In the genomic region with DNA sequence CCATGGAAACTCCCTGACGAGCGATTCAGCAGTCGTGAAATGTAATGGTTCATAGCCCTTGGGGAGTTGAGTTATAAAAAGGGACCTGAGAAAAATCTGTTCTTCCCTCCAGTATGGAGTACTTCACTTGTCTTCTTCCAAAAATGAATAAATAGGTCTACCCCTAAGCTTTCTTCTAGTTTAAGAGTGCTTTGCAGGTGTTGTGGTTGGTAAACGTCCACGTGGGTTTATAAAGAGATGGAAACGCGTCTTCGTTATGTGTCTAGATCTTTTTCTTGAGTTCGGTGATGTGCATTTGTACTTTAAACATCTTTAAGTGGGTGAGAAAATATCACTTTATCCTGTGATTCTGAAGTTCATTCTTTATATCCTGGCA, we compare ENCODE assay signal across 8 mouse cellular contexts. TPM values are rescaled to one million over a fixed set of nuclear protein-coding genes. Genes with fewer than 3 reads are reported as not detected.
DNase-seq lines count a peak whose midpoint lies in the region; ATAC-seq and TF ChIP-seq lines count a peak whose summit lies in the region.

No protein-coding gene starts in this region.

- no peak for DNase-seq in kidney, postnatal 0 days (ENCODE audit: low spot score)
- DNase-seq in kidney, postnatal 10 days: no peak
- no peak for DNase-seq in embryonic facial prominence, embryonic 10.5 days (ENCODE audit: low spot score)
- DNase-seq in spleen, adult 12 weeks (ENCODE audit: low spot score): no peak
- DNase-seq in thymus, adult 18-20 months: no peak
- no peak for DNase-seq in layer of hippocampus, adult 8-10 months (ENCODE audit: low spot score in 2 of 2)

- 5% methylated on average over 9 of the region's 9 CpGs for WGBS in kidney, postnatal 0 days
- WGBS in embryonic facial prominence, embryonic 10.5 days: 7% methylated on average over 9 of the region's 9 CpGs
- WGBS in hindbrain, embryonic 16.5 days: 2% methylated on average over 9 of the region's 9 CpGs
- WGBS in midbrain, embryonic 16.5 days: 4% methylated on average over 9 of the region's 9 CpGs

- peak overlapping the region; percentile 61 for H3K9ac ChIP-seq in kidney, postnatal 0 days (ENCODE audit: low read depth, low read length)
- peak overlapping the region; percentile 84 for H3K9ac ChIP-seq in hindbrain, embryonic 16.5 days (ENCODE audit: low read depth, low read length)
- peak overlapping the region; percentile 78 for H3K9ac ChIP-seq in midbrain, embryonic 16.5 days (ENCODE audit: low read depth, low read length)

- no peaks in the 10 kb centered on the region for H3K36me3 ChIP-seq in kidney, postnatal 0 days (ENCODE audit: insufficient read depth, low read length)
- peaks cover 24% of the 10 kb centered on the region for H3K36me3 ChIP-seq in embryonic facial prominence, embryonic 10.5 days (replicated peaks)
- peaks cover 11% of the 10 kb centered on the region for H3K36me3 ChIP-seq in hindbrain, embryonic 16.5 days (ENCODE audit: control insufficient read depth, insufficient read depth, low read length)
- H3K36me3 ChIP-seq in midbrain, embryonic 16.5 days (ENCODE audit: control insufficient read depth, insufficient read depth, low read length): peaks cover 10% of the 10 kb centered on the region

- no peaks in the 10 kb centered on the region for H3K27me3 ChIP-seq in kidney, postnatal 0 days (ENCODE audit: insufficient read depth, low read length)
- no peaks in the 10 kb centered on the region for H3K27me3 ChIP-seq in embryonic facial prominence, embryonic 10.5 days (replicated peaks; ENCODE audit: low read depth, poor library complexity, severe bottlenecking)
- H3K27me3 ChIP-seq in hindbrain, embryonic 16.5 days (replicated peaks; ENCODE audit: control insufficient read depth, insufficient read depth, low read length): no peaks in the 10 kb centered on the region
- no peaks in the 10 kb centered on the region for H3K27me3 ChIP-seq in midbrain, embryonic 16.5 days (ENCODE audit: control insufficient read depth, insufficient read depth, low read depth, low read length)

- no peak for ATAC-seq in kidney, postnatal 0 days (replicated peaks; ENCODE audit: low FRiP score, low read depth)
- no peak for ATAC-seq in hindbrain, embryonic 16.5 days
- no peak for ATAC-seq in midbrain, embryonic 16.5 days

- TF ChIP-seq CTCF in kidney, postnatal 0 days (IDR thresholded peaks at IDR 0.05; ENCODE audit: low read depth): no peak

- no peaks in the 10 kb centered on the region for H3K9me3 ChIP-seq in kidney, postnatal 0 days (replicated peaks; ENCODE audit: low read length)
- H3K9me3 ChIP-seq in embryonic facial prominence, embryonic 10.5 days: no peaks in the 10 kb centered on the region
- H3K9me3 ChIP-seq in hindbrain, embryonic 16.5 days (ENCODE audit: control insufficient read depth, low read length): no peaks in the 10 kb centered on the region
- H3K9me3 ChIP-seq in midbrain, embryonic 16.5 days (replicated peaks; ENCODE audit: control insufficient read depth, low read length, poor library complexity, severe bottlenecking): no peaks in the 10 kb centered on the region

- 0 out of 2 replicates have a peak, but pooled peaks cover 4% of the 10 kb centered on the region for H3K4me1 ChIP-seq in kidney, postnatal 0 days (replicated peaks; ENCODE audit: insufficient read depth, low read length)
- peaks cover 12% of the 10 kb centered on the region for H3K4me1 ChIP-seq in embryonic facial prominence, embryonic 10.5 days
- H3K4me1 ChIP-seq in hindbrain, embryonic 16.5 days (ENCODE audit: control insufficient read depth, insufficient read depth, low read depth, low read length): peaks cover 7% of the 10 kb centered on the region
- H3K4me1 ChIP-seq in midbrain, embryonic 16.5 days (ENCODE audit: control insufficient read depth, insufficient read depth, low read length): peaks cover 24% of the 10 kb centered on the region

- H3K4me2 ChIP-seq in kidney, postnatal 0 days (ENCODE audit: low read length): peak overlapping the region; percentile 83
- peak overlapping the region; percentile 72 for H3K4me2 ChIP-seq in hindbrain, embryonic 16.5 days (ENCODE audit: low read length)
- peak overlapping the region; percentile 69 for H3K4me2 ChIP-seq in midbrain, embryonic 16.5 days (ENCODE audit: low read length)

- H3K27ac ChIP-seq in kidney, postnatal 0 days: 0 out of 2 replicates have a peak overlapping the region, but pooled peaks have one; percentile 90
- peak overlapping the region; percentile 98 for H3K27ac ChIP-seq in embryonic facial prominence, embryonic 10.5 days (replicated peaks)
- H3K27ac ChIP-seq in hindbrain, embryonic 16.5 days (ENCODE audit: low read depth, low read length): peak overlapping the region; percentile 100
- H3K27ac ChIP-seq in midbrain, embryonic 16.5 days (ENCODE audit: low read length): peak overlapping the region; percentile 99

- H3K4me3 ChIP-seq in kidney, postnatal 0 days (replicated peaks; ENCODE audit: low read depth, low read length): peak overlapping the region; percentile 70
- H3K4me3 ChIP-seq in embryonic facial prominence, embryonic 10.5 days: peak overlapping the region; percentile 82
- H3K4me3 ChIP-seq in hindbrain, embryonic 16.5 days (ENCODE audit: low read length): peak overlapping the region; percentile 82
- peak overlapping the region; percentile 58 for H3K4me3 ChIP-seq in midbrain, embryonic 16.5 days (ENCODE audit: low read depth, low read length)

RNA-seq across cellular contexts. Expression of gene Idi1, which starts 0.9 kb away (rescaled TPM):
- polyA plus RNA-seq in kidney, postnatal 0 days (2015; fragmentation: Nextera tagmentation; extraction: Ambion mirVana): 46.9 and 47.1 TPM in 2 replicates
- 115 and 137 TPM in 2 replicates for polyA plus RNA-seq in embryonic facial prominence, embryonic 10.5 days (2016; fragmentation: Nextera tagmentation; extraction: Ambion mirVana)
- polyA plus RNA-seq in hindbrain, embryonic 16.5 days (2015; fragmentation: Nextera tagmentation; extraction: Ambion mirVana): 104 and 118 TPM in 2 replicates
- polyA plus RNA-seq in midbrain, embryonic 16.5 days (2015; fragmentation: Nextera tagmentation; extraction: Ambion mirVana): 111 and 120 TPM in 2 replicates
- total RNA-seq in layer of hippocampus, adult 8-10 months (2022): 10 to 100 TPM; 34.0 to 38.6 (median 37.6) TPM

RNA-seq across cellular contexts. Expression of gene Wdr37, which starts 14.5 kb away (rescaled TPM):
- polyA plus RNA-seq in kidney, postnatal 0 days (2015; fragmentation: Nextera tagmentation; extraction: Ambion mirVana): 15.0 and 15.5 TPM in 2 replicates
- polyA plus RNA-seq in embryonic facial prominence, embryonic 10.5 days (2016; fragmentation: Nextera tagmentation; extraction: Ambion mirVana): 28.3 and 29.8 TPM in 2 replicates
- polyA plus RNA-seq in hindbrain, embryonic 16.5 days (2015; fragmentation: Nextera tagmentation; extraction: Ambion mirVana): 50.7 and 55.6 TPM in 2 replicates
- 57.5 and 58.9 TPM in 2 replicates for polyA plus RNA-seq in midbrain, embryonic 16.5 days (2015; fragmentation: Nextera tagmentation; extraction: Ambion mirVana)
- total RNA-seq in layer of hippocampus, adult 8-10 months (2022): 100 to 1,000 TPM in 3 of 4 experiments, 10 to 100 TPM in 1; 82.9 to 119 (median 110) TPM
